Mouse (Mus musculus) urinary bladder, postnatal 10 days (tissue): ENCODE results near the gene Actn1.
A peak's percentile ranks its signal among the peaks of the same experiment; 100 is the strongest.

Experiments used
- DNase-seq: peaks from one replicate; pipeline ENCODE4 v3.0.0; 2022; ENCODE audit warnings: low spot score

The Actn1 gene

GRCm38 (mm10) chr12:80259216-80260055, 735 bp downstream of the Actn1 start:
- no peak for DNase-seq

- DNase-seq = no peak
These were observed 1.5 kb downstream of the Actn1 start for GRCm38 (mm10) chr12:80258520-80259215.

- no peak for DNase-seq
These were observed 8.2 kb downstream of the Actn1 start for GRCm38 (mm10) chr12:80251978-80252377.

DNA sequence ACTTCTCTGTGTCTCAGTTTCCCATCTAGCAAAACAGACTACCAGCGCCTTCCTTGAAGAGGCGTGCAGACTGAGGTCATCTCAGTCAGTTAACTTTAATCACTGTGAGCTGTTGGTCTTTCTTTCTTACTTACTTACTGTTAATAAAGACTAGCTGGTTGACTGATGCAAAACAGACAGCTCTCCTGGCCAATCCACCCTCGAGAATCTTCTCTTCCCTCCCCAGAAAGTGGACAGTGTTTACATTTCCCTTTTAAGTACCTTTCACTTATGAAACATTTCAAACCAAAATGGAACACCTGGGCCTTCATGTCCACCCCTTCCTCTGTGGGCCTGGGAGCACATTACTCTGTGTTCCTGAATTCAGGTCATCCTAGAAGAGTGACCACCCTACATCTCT, 8.6 kb downstream of the Actn1 start:
- no peak for DNase-seq

- no peak for DNase-seq
These were observed 10.6 kb downstream of the Actn1 start for GRCm38 (mm10) chr12:80249539-80249938.

DNA sequence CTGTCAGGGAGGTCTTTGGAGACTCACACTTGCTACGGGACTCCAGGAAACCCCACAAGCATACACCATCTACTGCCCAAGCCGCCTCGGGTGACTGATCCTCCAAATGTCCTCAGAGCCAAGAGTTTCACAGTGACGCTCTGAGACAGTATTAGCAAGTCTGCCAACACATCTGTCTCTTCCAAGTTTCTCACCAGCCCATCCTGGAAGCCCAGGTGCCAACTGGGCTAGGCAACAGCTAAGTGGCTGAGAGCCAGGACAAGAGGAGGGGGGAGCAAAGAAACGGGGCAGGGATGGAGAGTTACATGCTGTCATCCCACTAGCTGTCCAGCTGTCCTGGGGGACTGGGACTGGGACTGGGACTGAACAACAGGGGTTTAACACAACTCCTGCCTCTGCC, 13.1 kb downstream of the Actn1 start:
- no peak for DNase-seq

DNA sequence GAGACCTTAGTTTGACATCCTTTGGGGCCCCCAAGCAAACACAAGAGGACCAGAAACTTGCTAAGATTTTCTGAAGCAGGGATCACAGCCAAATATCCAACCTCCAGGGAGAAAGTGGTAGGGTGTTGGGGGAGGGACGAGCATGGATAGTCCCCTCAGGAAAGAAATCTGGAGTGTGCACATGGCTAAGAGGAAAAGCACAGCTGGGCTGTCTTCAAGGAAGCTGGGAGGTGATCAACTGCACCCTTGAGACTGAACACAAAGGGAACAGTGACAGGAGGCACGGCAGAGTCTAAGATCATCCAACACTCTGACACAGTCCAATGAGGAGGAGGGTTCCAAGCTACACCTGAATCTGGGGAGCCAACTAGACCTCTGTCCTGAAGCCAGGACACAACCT, 13.7 kb downstream of the Actn1 start:
- no peak for DNase-seq

DNA sequence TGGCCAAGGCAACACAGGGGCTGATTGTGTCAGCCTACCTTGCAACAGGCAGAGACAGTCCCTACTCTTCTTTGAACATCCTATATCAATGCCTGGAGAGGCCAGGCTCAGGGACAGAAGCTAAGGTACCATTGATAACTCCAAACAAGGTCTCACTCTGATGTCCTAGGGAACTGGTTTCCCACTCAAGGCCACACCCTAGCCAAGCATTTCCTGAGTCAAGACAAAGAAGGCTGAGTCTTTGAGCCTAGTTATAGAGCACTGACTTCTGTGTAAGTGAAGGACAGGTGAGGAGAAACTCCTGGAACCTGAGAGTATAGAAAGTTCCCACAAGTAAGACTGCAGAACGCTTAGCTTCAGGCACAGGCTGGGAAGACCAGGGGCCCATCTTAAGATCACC, 15.4 kb downstream of the Actn1 start:
- no peak for DNase-seq

DNA sequence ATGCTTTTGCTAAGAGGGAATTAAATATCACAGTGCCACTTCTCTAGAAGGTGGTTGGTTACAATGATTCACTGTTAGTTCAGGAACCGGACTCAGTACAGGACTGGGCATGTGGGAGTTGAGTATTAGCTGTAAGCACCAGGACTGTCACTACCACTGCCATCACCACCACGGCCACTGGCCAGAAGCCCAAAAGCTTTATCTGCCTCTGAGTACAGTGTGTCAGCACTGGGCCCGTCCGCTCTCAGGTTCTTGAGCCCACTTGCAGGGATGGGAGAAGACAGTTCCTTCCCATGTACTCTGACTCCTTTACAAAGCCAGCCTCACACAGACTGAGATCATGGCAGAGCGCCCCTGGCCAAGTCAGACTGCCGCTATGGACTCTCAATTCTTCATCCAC, 16.0 kb downstream of the Actn1 start:
- no peak for DNase-seq

DNA sequence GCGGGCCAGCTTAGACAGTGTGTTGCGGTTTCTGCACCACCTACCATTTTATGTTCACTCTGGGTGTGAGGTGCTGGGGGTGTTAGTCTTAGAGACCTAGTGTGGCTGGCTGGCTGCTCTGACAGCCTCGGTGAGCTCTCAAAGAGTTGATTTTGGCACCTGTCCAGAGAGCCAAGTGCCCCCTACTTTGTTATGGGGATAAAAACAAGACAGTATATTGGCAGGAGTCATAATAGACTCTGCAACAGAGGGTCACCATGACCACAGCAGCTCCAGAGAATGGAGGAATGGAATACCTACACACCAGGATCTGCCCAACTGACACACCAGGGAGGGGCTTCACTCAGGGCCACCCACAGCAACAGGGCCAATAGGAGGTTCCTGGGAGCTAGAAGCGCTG, 16.8 kb downstream of the Actn1 start:
- no peak for DNase-seq

- no peak for DNase-seq
These were observed 20.7 kb downstream of the Actn1 start for GRCm38 (mm10) chr12:80239445-80239844.

DNA sequence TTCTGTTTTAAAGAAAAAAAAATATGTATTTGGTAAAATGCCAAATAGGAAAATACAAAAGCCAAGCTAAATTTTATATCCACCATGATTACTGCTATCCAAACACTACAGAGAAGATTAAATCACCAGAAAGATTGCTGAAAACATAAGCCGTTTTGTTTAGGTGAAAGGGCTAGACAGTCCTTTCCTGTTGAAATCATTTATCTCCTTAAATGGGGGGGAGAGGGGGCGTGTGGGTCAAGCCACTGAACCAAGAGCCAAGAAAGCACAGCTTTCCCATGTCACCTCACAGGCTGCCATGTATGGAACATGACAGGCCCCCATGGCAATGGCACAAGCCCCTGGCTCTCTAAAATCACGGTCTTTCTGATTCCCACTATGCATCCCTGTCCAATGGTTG, 21.6 kb downstream of the Actn1 start:
- no peak for DNase-seq

DNA sequence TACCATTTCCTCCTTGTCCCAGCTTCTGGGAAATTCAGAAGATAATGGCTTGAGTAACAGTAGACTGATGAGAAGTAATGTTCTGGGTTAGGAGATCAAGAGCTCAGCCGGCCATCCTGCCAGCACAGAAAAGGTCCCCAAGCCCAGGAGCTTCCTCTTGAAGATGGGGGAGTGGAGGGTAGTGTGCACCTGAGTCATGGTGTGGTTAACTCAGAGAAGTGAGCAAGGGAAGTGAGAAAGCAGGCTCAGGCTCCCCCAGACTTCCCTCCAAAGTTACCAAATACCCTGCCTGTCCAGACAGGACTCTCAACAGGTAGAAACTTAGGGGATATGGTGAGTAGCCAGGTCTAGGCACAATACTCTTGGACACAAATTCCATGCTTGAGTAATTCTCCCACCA, 24.9 kb downstream of the Actn1 start:
- no peak for DNase-seq

- DNase-seq = no peak
These were observed 25.9 kb downstream of the Actn1 start for GRCm38 (mm10) chr12:80234226-80234625.

- DNase-seq = no peak
These were observed 27.3 kb downstream of the Actn1 start for GRCm38 (mm10) chr12:80232840-80233218.

- DNase-seq = no peak
These were observed 27.9 kb downstream of the Actn1 start for GRCm38 (mm10) chr12:80232076-80232839.

- no peak for DNase-seq
These were observed 28.9 kb downstream of the Actn1 start for GRCm38 (mm10) chr12:80231317-80231716.

- DNase-seq = no peak
These were observed 29.3 kb downstream of the Actn1 start for GRCm38 (mm10) chr12:80230854-80231253.

- DNase-seq = peak; percentile 39
These were observed 30.0 kb downstream of the Actn1 start for GRCm38 (mm10) chr12:80230111-80230700.

- no peak for DNase-seq
These were observed 31.0 kb downstream of the Actn1 start for GRCm38 (mm10) chr12:80229010-80229800.

- DNase-seq = no peak
These were observed 31.8 kb downstream of the Actn1 start for GRCm38 (mm10) chr12:80228356-80228755.

GRCm38 (mm10) chr12:80227835-80228234, 32.3 kb downstream of the Actn1 start:
- no peak for DNase-seq
